Mouse (Mus musculus) cerebellum, adult 9-11 months (tissue): ENCODE measurements around the gene Hoxa1.

Source experiments
- DNase-seq: peaks from one replicate; pipeline ENCODE4 v3.0.0; 2022

Gene Hoxa1

GRCm38 (mm10) chr6:52170166-52170897, 12.2 kb upstream of the Hoxa1 start:
- DNase-seq: no peak

- no peak for DNase-seq
These were observed 11.5 kb upstream of the Hoxa1 start for GRCm38 (mm10) chr6:52169499-52170165.

GRCm38 (mm10) chr6:52168191-52169055, 10.3 kb upstream of the Hoxa1 start:
- DNase-seq: no peak

GRCm38 (mm10) chr6:52167736-52168161, 9.6 kb upstream of the Hoxa1 start:
- no peak for DNase-seq

GRCm38 (mm10) chr6:52167176-52167575, 9.1 kb upstream of the Hoxa1 start:
- DNase-seq: no peak

- no peak for DNase-seq
These were observed 8.4 kb upstream of the Hoxa1 start for GRCm38 (mm10) chr6:52166431-52167077.

GRCm38 (mm10) chr6:52165441-52166370, 7.6 kb upstream of the Hoxa1 start:
- no peak for DNase-seq

- no peak for DNase-seq
These were observed 6.7 kb upstream of the Hoxa1 start, which contains the start of gene Hoxa2 for GRCm38 (mm10) chr6:52164626-52165440. TSS of gene Hoxa2 (minus strand) at chr6:52164831.

GRCm38 (mm10) chr6:52164051-52164625, 6.0 kb upstream of the Hoxa1 start:
- DNase-seq: no peak

- DNase-seq: no peak
These were observed 5.4 kb upstream of the Hoxa1 start for GRCm38 (mm10) chr6:52163366-52164031.

GRCm38 (mm10) chr6:52162611-52163365, 4.7 kb upstream of the Hoxa1 start:
- no peak for DNase-seq

GRCm38 (mm10) chr6:52162093-52162380, 3.9 kb upstream of the Hoxa1 start:
- DNase-seq: no peak

- DNase-seq: no peak
These were observed 3.4 kb upstream of the Hoxa1 start for GRCm38 (mm10) chr6:52161336-52162092.

GRCm38 (mm10) chr6:52160511-52161335, 2.6 kb upstream of the Hoxa1 start:
- DNase-seq: no peak

- no peak for DNase-seq
These were observed 1.9 kb upstream of the Hoxa1 start for GRCm38 (mm10) chr6:52159979-52160378.

GRCm38 (mm10) chr6:52159164-52159761, 1.1 kb upstream of the Hoxa1 start:
- DNase-seq: no peak
